Mouse (Mus musculus): ENCODE data around the gene Plac9a. TPM values are rescaled to one million over a fixed set of nuclear protein-coding genes. Genes with fewer than 3 reads are reported as not detected.

Plac9a gene
- polyA plus RNA-seq, 1 experiment from 2014 or later = 2.3 TPM

GRCm38 (mm10) chr14:25845832-25846383 lies 57.0 kb downstream of the Plac9a start:
- 62% methylated on average over 6 of the region's 6 CpGs for WGBS
- Histone ChIP-seq H3K9me3 (no peaks in the 10 kb centered on the region), H3K4me2 (no peak overlapping the region), H3K27me3 (replicated peaks) (no peaks in the 10 kb centered on the region), H3K4me3 (replicated peaks) (no peak overlapping the region), H3K36me3 (no peaks in the 10 kb centered on the region), H3K4me1 (peaks cover 9% of the 10 kb centered on the region), H3K9ac (no peak overlapping the region), H3K27ac (no peak overlapping the region)
- ATAC-seq (ENCODE audit: insufficient read depth, low FRiP score, low read depth) = no peak

- H3K4me1 ChIP-seq = peaks cover 9% of the 10 kb centered on the region
- no peaks in the 10 kb centered on the region for H3K27me3 ChIP-seq (replicated peaks)
- no peak overlapping the region for H3K9ac ChIP-seq
- ATAC-seq (ENCODE audit: insufficient read depth, low FRiP score, low read depth) = no peak
- no peak overlapping the region for H3K4me2 ChIP-seq
- H3K9me3 ChIP-seq = no peaks in the 10 kb centered on the region
- no peak overlapping the region for H3K27ac ChIP-seq
- no peak overlapping the region for H3K4me3 ChIP-seq (replicated peaks)
- WGBS = 88% methylated on average over 4 of the region's 4 CpGs
- H3K36me3 ChIP-seq = no peaks in the 10 kb centered on the region
Measured at GRCm38 (mm10) chr14:25844372-25844771, 58.5 kb downstream of the Plac9a start.

- Histone ChIP-seq H3K9me3 (no peaks in the 10 kb centered on the region), H3K4me1 (peaks cover 7% of the 10 kb centered on the region), H3K27me3 (replicated peaks) (no peaks in the 10 kb centered on the region), H3K36me3 (no peaks in the 10 kb centered on the region), H3K27ac (peak overlapping the region; percentile 86; the same call in 1 of the 2 replicates), H3K4me2 (peak overlapping the region; percentile 94), H3K4me3 (replicated peaks) (peak overlapping the region; percentile 79), H3K9ac (peak overlapping the region; percentile 56)
- no peak for ATAC-seq (ENCODE audit: insufficient read depth, low FRiP score, low read depth)
- WGBS = 1% methylated on average over 12 of the region's 12 CpGs
Measured at GRCm38 (mm10) chr14:25842688-25843003, 60.3 kb downstream of the Plac9a start.

GRCm38 (mm10) chr14:25841991-25842687 lies 60.8 kb downstream of the Plac9a start, which contains the start of gene Anxa11:
TSS of gene Anxa11 (plus strand) at chr14:25842156.
- peak; percentile 82 for ATAC-seq (ENCODE audit: insufficient read depth, low FRiP score, low read depth)
- Histone ChIP-seq H3K27ac (peak within 1 kb of the TSS; percentile 86), H3K9ac (peak within 1 kb of the TSS; percentile 56), H3K36me3 (no peaks in the 10 kb centered on the region), H3K27me3 (replicated peaks) (no peaks in the 10 kb centered on the region), H3K4me1 (peaks cover 6% of the 10 kb centered on the region), H3K4me2 (peak within 1 kb of the TSS; percentile 94), H3K9me3 (no peaks in the 10 kb centered on the region), H3K4me3 (replicated peaks) (peak within 1 kb of the TSS; percentile 79)
- under 1% methylated on average over 54 of the region's 54 CpGs for WGBS

- Histone ChIP-seq H3K9me3 (no peaks in the 10 kb centered on the region), H3K27me3 (replicated peaks) (no peaks in the 10 kb centered on the region), H3K27ac (no peak overlapping the region), H3K4me2 (peak overlapping the region; percentile 94), H3K4me3 (replicated peaks) (peak overlapping the region; percentile 79), H3K9ac (peak overlapping the region; percentile 56; the same call in 1 of the 2 replicates), H3K4me1 (peaks cover 4% of the 10 kb centered on the region; the same call in 1 of the 2 replicates), H3K36me3 (no peaks in the 10 kb centered on the region)
- WGBS = 2% methylated on average over 4 of the region's 4 CpGs
- peak; percentile 1; the same call in 1 of the 2 replicates for ATAC-seq (ENCODE audit: insufficient read depth, low FRiP score, low read depth)
Measured at GRCm38 (mm10) chr14:25841579-25841978, 61.3 kb downstream of the Plac9a start.

- Histone ChIP-seq H3K4me3 (replicated peaks) (no peak overlapping the region), H3K27me3 (replicated peaks) (no peaks in the 10 kb centered on the region), H3K27ac (no peak overlapping the region), H3K4me2 (no peak overlapping the region), H3K9ac (no peak overlapping the region), H3K9me3 (no peaks in the 10 kb centered on the region), H3K36me3 (no peaks in the 10 kb centered on the region), H3K4me1 (peaks cover 4% of the 10 kb centered on the region; the same call in 1 of the 2 replicates)
- ATAC-seq (ENCODE audit: insufficient read depth, low FRiP score, low read depth) = no peak
- 27% methylated on average over 7 of the region's 7 CpGs for WGBS
Measured at GRCm38 (mm10) chr14:25840961-25841360, 61.9 kb downstream of the Plac9a start.

- Histone ChIP-seq H3K36me3 (no peaks in the 10 kb centered on the region), H3K4me1 (peaks cover 4% of the 10 kb centered on the region; the same call in 1 of the 2 replicates), H3K4me3 (replicated peaks) (no peak overlapping the region), H3K9me3 (no peaks in the 10 kb centered on the region), H3K9ac (no peak overlapping the region), H3K4me2 (no peak overlapping the region), H3K27ac (no peak overlapping the region), H3K27me3 (replicated peaks) (no peaks in the 10 kb centered on the region)
- 63% methylated on average over 7 of the region's 7 CpGs for WGBS
- ATAC-seq (ENCODE audit: insufficient read depth, low FRiP score, low read depth) = no peak
Measured at GRCm38 (mm10) chr14:25839791-25840190, 63.1 kb downstream of the Plac9a start.

GRCm38 (mm10) chr14:25838411-25838810 lies 64.5 kb downstream of the Plac9a start:
- no peak for ATAC-seq (ENCODE audit: insufficient read depth, low FRiP score, low read depth)
- no peak overlapping the region for H3K4me3 ChIP-seq (replicated peaks)
- 50% methylated on average over 8 of the region's 8 CpGs for WGBS
- H3K27me3 ChIP-seq (replicated peaks) = no peaks in the 10 kb centered on the region
- H3K4me1 ChIP-seq = peaks cover 4% of the 10 kb centered on the region; the same call in 1 of the 2 replicates
- H3K9ac ChIP-seq = no peak overlapping the region
- H3K4me2 ChIP-seq = no peak overlapping the region
- no peak overlapping the region for H3K27ac ChIP-seq
- H3K36me3 ChIP-seq = no peaks in the 10 kb centered on the region
- H3K9me3 ChIP-seq = no peaks in the 10 kb centered on the region

Other genes with a start within 250 kb of the Plac9a start
- 47.7 and 48.5 TPM in 2 replicates for gene Ppif, start 208.9 kb downstream of the Plac9a start, polyA plus RNA-seq (2015; fragmentation: Nextera tagmentation; extraction: Ambion mirVana)
- gene Zcchc24, start 134.1 kb downstream of the Plac9a start, polyA plus RNA-seq (2015; fragmentation: Nextera tagmentation; extraction: Ambion mirVana) = 25.7 and 26.9 TPM in 2 replicates
- 44.6 and 46.8 TPM in 2 replicates for gene Anxa11, start 60.9 kb downstream of the Plac9a start, polyA plus RNA-seq (2015; fragmentation: Nextera tagmentation; extraction: Ambion mirVana)
- gene Tmem254a, start 24.6 kb upstream of the Plac9a start, polyA plus RNA-seq (2015; fragmentation: Nextera tagmentation; extraction: Ambion mirVana) = 4.4 and 7.3 TPM in 2 replicates
- gene Cphx1, start 35.2 kb upstream of the Plac9a start, polyA plus RNA-seq (2015; fragmentation: Nextera tagmentation; extraction: Ambion mirVana) = 0.18 and 0.67 TPM in 2 replicates
- gene Duxbl1, start 75.5 kb upstream of the Plac9a start, polyA plus RNA-seq (2015; fragmentation: Nextera tagmentation; extraction: Ambion mirVana) = 2.0 and 2.3 TPM in 2 replicates
- gene Gm9780, start 139.6 kb upstream of the Plac9a start, polyA plus RNA-seq (2015; fragmentation: Nextera tagmentation; extraction: Ambion mirVana) = 37.8 and 56.2 TPM in 2 replicates
- gene Tmem254c, start 164.3 kb upstream of the Plac9a start, polyA plus RNA-seq (2015; fragmentation: Nextera tagmentation; extraction: Ambion mirVana) = 49.1 and 66.8 TPM in 2 replicates
- not detected in 2 replicates for gene Cphx2, start 178.4 kb upstream of the Plac9a start, polyA plus RNA-seq (2015; fragmentation: Nextera tagmentation; extraction: Ambion mirVana)
- not detected in 2 replicates for gene Cphx3, start 179.2 kb upstream of the Plac9a start, polyA plus RNA-seq (2015; fragmentation: Nextera tagmentation; extraction: Ambion mirVana)
- gene Duxbl2, start 215.2 kb upstream of the Plac9a start, polyA plus RNA-seq (2015; fragmentation: Nextera tagmentation; extraction: Ambion mirVana) = 0.73 and 1.6 TPM in 2 replicates

Data from stomach, embryonic 15.5 days (tissue).